Mouse (Mus musculus) forebrain, embryonic 13.5 days (tissue): ENCODE measurements around the gene Pfdn5. TPM values are rescaled to one million over a fixed set of nuclear protein-coding genes. Genes with fewer than 3 reads are reported as not detected.

Experiments
- ATAC-seq: fragments of 200-750 bp; cut with Nextera tagmentation; 2 replicates; pipeline ENCODE4 v1.8.0; 2017
- H3K27ac ChIP-seq: fragments of 300-500 bp; sonication (generic); 2 replicates; pipeline ENCODE4 v1.5.1; 2015; ENCODE audit warnings: inconsistent platforms, mild to moderate bottlenecking, moderate library complexity
- H3K27me3 ChIP-seq: fragments of 300-500 bp; sonication (generic); 2 replicates; pipeline ENCODE4 v1.6.1; 2015; ENCODE audit warnings: mild to moderate bottlenecking, inconsistent platforms
- H3K36me3 ChIP-seq: fragments of 300-500 bp; sonication (generic); 2 replicates; pipeline ENCODE4 v1.6.1; 2015; ENCODE audit warnings: mild to moderate bottlenecking, inconsistent platforms; ENCODE audit not compliant: poor library complexity, severe bottlenecking
- H3K4me1 ChIP-seq: fragments of 300-500 bp; sonication (generic); 2 replicates; pipeline ENCODE4 v1.6.1; 2015; ENCODE audit warnings: inconsistent platforms
- H3K4me2 ChIP-seq: fragments of 300-500 bp; sonication (generic); 2 replicates; pipeline ENCODE4 v1.6.1; 2015; ENCODE audit warnings: inconsistent platforms, mild to moderate bottlenecking, moderate library complexity
- H3K4me3 ChIP-seq: fragments of 300-500 bp; sonication (generic); 2 replicates; pipeline ENCODE4 v1.5.1; 2015; ENCODE audit warnings: mild to moderate bottlenecking, inconsistent platforms
- H3K9ac ChIP-seq: fragments of 300-500 bp; sonication (generic); 2 replicates; pipeline ENCODE4 v1.6.1; 2015; ENCODE audit warnings: mild to moderate bottlenecking, inconsistent platforms
- H3K9me3 ChIP-seq: fragments of 300-500 bp; sonication (generic); replicated peaks from 2 replicates; pipeline ENCODE4 v1.6.1; 2016; ENCODE audit warnings: inconsistent platforms
- WGBS: fragments of 180-500 bp; shearing (Covaris S2); methylation state at CpG from one replicate; pipeline ENCODE4 v1.1.7; 2015; 5-methylcytosine and 5-hydroxymethylcytosine counted together
- polyA plus RNA-seq: library from polyadenylated mRNA; unstranded; fragments of >200 nt; fragmentation: Nextera tagmentation; extraction: Ambion mirVana; gene quantifications from 2 replicates; pipeline ENCODE4 v1.2.1, GENCODE M21; 2015

The Pfdn5 gene
- polyA plus RNA-seq, 1 experiment from 2014 or later: 502 TPM

DNA sequence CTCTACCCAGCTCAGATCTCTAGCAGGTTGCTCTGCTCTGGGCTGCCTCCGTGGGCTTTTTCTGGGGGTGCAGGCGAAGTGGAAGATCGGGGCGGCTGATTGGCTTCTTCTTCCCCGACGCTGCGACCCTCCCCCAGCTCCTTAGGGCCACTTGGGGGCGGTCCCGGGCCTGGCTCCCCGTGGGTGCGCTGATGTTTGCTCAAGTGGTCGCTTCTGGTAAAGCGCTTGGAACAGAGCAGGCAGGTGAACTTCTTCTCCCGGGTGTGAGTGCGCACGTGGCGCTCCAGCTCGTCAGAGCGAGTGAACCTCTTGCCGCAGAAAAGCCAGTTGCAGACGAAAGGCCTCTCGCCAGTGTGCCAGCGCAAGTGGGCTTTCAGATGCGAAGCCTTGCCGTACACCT lies 32.2 kb downstream of the Pfdn5 start:
- Histone ChIP-seq H3K4me3 (peak overlapping the region; percentile 23), H3K27me3 (peaks cover 60% of the 10 kb centered on the region), H3K9me3 (no peaks in the 10 kb centered on the region), H3K27ac (no peak overlapping the region), H3K4me1 (peaks cover 20% of the 10 kb centered on the region), H3K36me3 (no peaks in the 10 kb centered on the region), H3K4me2 (peak overlapping the region; percentile 43), H3K9ac (peak overlapping the region; percentile 34)
- 3% methylated on average over 25 of the region's 25 CpGs for WGBS
- no peak for ATAC-seq

DNA sequence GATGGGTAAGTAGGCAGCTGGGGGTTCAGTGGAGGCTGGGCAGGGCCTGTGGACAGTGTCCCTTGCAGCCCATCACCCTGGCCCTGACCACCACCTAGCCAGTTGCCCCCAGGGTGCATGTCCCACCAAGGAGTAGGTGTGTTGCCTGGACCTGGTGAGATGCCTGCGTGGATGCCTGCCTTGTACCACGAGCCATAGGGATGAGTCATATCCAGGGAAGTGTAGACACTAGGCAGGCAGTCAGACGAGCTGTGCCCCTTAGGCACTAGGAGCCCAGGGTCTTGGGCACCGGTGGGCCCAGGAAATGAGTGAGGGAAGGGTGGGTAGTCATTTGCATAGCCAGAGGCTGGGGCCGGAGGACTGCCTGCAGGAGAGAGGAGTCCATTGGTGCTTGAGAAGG lies 32.9 kb downstream of the Pfdn5 start:
- no peak overlapping the region for H3K27ac ChIP-seq

DNA sequence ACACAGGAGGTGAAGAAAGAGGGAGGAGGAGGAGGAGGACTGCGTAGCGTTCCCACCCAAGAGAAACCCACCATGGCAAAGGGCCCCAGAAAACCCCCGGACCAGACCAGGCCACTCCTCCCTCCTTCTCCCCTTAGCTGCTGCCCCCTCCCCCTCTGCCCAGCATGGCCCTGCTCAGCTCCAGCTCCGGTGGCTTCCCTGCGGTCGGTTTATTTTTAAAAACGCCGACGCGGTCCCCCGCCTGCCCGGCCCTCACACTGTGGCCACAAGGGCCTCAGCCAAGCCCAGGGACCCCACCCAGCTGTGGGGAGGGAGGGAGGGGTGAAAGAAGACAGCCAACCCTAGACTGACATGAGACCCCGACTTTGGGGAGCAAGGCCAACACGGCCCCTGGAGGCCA lies 36.7 kb downstream of the Pfdn5 start:
- Histone ChIP-seq H3K4me3 (no peak overlapping the region), H3K9me3 (no peaks in the 10 kb centered on the region), H3K27ac (no peak overlapping the region), H3K9ac (no peak overlapping the region), H3K36me3 (no peaks in the 10 kb centered on the region), H3K27me3 (peaks cover 76% of the 10 kb centered on the region), H3K4me2 (peak overlapping the region; percentile 15; the same call in 1 of the 2 replicates), H3K4me1 (peaks cover 15% of the 10 kb centered on the region)
- no peak for ATAC-seq
- 9% methylated on average over 14 of the region's 14 CpGs for WGBS

More for the DNA sequence above, 32.9 kb downstream of the Pfdn5 start:
- Histone ChIP-seq H3K4me2 (no peak overlapping the region; the same call in 1 of the 2 replicates), H3K36me3 (no peaks in the 10 kb centered on the region), H3K4me3 (no peak overlapping the region), H3K9ac (no peak overlapping the region), H3K4me1 (peaks cover 20% of the 10 kb centered on the region), H3K27me3 (peaks cover 67% of the 10 kb centered on the region), H3K9me3 (no peaks in the 10 kb centered on the region)
- ATAC-seq: no peak
- 26% methylated on average over 5 of the region's 5 CpGs for WGBS

DNA sequence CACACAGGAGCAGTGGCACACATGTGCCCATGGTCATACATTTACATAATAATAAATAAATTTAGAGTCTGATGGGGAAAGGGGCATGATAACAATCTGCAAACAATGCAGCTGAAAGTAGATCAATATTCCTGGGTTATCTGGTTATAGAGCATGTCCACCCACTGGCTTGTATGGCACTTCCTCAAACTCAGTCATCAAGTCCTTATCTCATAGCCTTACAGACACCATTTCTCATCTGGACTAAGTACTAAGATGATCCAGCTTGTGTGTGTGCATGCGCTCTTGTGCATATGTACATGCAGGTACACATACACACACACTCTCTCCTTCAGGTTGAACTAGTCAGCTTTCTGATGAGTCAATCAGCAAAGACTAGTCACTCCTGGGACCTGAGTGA lies 38.8 kb downstream of the Pfdn5 start:
- WGBS: 97% methylated on average over 1 of the region's 1 CpGs

DNA sequence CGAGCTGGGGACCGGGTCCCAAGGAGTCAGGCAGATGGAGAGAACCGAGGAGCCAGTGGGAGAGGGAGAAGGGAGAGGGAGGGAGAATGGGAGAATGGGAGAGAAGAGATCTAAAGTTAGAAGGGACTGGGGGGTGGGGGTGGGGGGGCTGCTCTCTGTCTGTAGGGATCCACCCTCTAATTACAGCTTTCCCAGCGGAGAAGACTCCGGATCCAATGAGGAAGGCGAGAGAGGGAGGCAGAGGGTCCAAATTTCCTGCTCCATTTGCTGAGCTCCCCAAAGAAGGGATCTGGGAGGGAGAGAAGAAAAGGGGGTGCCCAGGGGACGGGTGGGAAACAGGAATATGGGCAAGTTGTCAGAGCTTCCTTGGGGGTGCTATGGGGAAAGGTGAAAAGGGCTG lies 40.3 kb downstream of the Pfdn5 start:
- peak overlapping the region; percentile 26; the same call in 1 of the 2 replicates for H3K4me3 ChIP-seq
- H3K36me3 ChIP-seq: no peaks in the 10 kb centered on the region
- peak overlapping the region; percentile 53 for H3K9ac ChIP-seq
- no peaks in the 10 kb centered on the region for H3K9me3 ChIP-seq
- ATAC-seq: no peak
- 4% methylated on average over 7 of the region's 7 CpGs for WGBS
- H3K4me1 ChIP-seq: peaks cover 6% of the 10 kb centered on the region
- H3K27me3 ChIP-seq: peaks cover 67% of the 10 kb centered on the region
- peak overlapping the region; percentile 54 for H3K4me2 ChIP-seq
- no peak overlapping the region for H3K27ac ChIP-seq

More for the DNA sequence above, 38.8 kb downstream of the Pfdn5 start:
- Histone ChIP-seq H3K27ac (no peak overlapping the region), H3K27me3 (peaks cover 60% of the 10 kb centered on the region), H3K9me3 (no peaks in the 10 kb centered on the region), H3K36me3 (no peaks in the 10 kb centered on the region), H3K4me2 (no peak overlapping the region), H3K4me3 (no peak overlapping the region), H3K4me1 (peaks cover 6% of the 10 kb centered on the region), H3K9ac (no peak overlapping the region)
- no peak for ATAC-seq

DNA sequence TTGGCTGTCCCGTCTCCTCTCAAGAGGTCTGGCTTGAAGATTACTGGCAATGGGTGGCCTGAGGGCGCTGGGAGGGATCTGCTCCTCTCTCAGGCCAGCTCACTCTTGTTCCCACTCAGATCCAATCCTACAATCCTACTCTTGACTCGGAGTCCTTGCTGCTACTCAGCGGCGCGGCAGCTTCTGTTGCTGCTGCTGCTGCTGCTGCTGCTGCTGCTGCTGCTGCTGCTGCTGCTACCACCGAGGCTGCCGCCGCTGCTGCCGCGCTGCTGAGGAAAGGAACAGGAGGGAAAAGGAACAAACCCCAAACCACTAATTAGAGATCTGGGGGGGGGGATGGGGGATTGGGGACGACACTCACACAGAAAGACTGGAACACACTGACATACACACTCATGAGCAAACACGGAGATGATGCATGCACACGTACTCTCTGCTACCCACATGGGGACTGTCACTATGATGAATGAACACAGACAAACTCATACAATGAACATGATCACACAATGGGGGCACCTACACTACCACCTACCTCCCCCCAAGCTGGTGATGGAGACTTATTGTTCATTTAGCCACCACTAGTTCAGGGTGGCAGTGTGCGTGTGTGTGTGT lies 40.9 kb downstream of the Pfdn5 start, which contains the start of gene Sp7:
Gene Sp7, minus strand, starts transcription at position 450 of the 612 bp plus-strand sequence.
- ATAC-seq: no peak
- WGBS: 8% methylated on average over 15 of the region's 15 CpGs
- Histone ChIP-seq H3K36me3 (no peaks in the 10 kb centered on the region), H3K9ac (peak within 1 kb of the TSS; percentile 53), H3K4me1 (peaks cover 6% of the 10 kb centered on the region), H3K4me3 (peak within 1 kb of the TSS; percentile 26), H3K27ac (no peak within 1 kb of the TSS), H3K9me3 (no peaks in the 10 kb centered on the region), H3K4me2 (peak within 1 kb of the TSS; percentile 54), H3K27me3 (peaks cover 73% of the 10 kb centered on the region)

DNA sequence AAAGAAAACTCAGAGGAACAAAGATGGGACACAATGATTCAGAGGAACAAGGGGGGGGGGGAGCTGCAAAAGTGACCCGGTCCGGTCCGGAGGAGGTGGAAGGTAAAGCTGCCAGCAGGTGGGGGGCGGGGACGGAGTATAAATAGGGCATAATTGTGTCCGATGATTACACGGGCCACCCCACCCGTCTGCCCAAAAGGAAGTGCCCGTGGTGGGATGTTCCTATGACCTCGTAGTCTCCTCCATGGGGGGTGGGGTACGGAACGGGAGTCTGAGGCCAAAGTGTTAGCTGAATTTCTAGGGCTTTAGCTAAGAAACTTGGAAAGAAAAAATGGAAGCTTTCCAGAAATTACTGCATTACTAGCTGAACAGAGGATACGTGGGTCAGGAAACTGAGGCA lies 44.1 kb downstream of the Pfdn5 start:
- no peak overlapping the region for H3K27ac ChIP-seq
- peaks cover 50% of the 10 kb centered on the region for H3K27me3 ChIP-seq
- H3K36me3 ChIP-seq: no peaks in the 10 kb centered on the region
- ATAC-seq: no peak
- H3K9ac ChIP-seq: no peak overlapping the region
- 15% methylated on average over 13 of the region's 13 CpGs for WGBS
- peaks cover 6% of the 10 kb centered on the region for H3K4me1 ChIP-seq
- H3K4me3 ChIP-seq: no peak overlapping the region
- H3K9me3 ChIP-seq: no peaks in the 10 kb centered on the region
- H3K4me2 ChIP-seq: no peak overlapping the region

DNA sequence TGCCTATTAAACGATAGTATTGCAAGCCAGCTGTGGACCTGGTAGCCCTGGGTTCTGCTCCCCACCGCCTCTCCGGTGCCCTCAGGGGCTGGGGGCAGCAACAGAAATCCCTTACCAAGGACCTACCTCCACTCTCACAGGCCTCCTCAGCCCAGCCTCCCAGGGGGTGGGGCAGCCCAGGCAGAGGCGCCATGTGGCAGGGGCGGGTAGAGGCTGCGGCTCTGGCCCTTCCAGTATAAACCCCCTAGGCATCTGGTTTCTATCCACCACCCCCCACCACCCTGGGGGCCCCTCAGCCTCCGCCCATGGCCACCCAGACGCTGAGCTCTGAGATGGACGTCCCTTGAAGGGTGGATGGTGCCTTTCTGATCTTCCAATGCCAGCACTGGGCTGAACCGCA lies 44.8 kb downstream of the Pfdn5 start:
- WGBS: 10% methylated on average over 10 of the region's 10 CpGs

DNA sequence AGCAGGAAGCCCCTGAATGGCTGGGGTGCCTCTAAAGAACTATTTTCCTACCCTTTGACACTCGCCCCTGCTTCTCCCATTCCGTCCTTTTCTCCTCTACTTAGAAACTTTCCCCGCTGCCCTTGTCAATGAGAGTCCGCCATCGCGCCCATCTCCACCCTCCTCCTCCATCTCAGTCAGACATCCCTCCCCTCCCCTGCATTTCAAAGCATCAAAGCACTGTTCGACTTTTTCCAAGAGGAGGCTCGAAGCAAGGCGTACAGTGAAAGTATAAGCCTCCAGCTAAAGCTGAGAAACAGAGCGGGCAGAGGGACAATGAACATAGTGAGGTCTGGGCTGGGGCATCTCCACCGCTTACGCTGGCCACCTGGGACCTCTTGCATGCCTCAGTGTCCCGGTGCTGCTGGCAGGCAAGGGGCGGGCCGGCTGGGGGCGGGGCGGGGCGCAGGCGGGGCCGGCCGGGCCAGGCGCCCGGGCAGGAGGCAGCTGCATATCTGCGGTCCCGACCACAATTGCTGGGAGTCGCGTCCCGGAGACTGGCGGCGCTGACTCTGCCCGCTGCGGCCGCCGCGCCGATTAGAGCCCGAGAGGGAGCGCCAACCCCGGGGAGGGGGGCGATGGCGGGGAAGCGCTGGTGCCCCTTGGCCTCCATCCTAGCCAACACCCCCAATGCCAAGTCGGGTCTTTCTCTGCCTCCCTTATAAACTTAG lies 50.7 kb downstream of the Pfdn5 start:
- 1% methylated on average over 37 of the region's 43 CpGs for WGBS
- ATAC-seq: peak; percentile 85
- H3K27ac ChIP-seq: no peak overlapping the region; the same call in 1 of the 2 replicates

More for the DNA sequence above, 44.8 kb downstream of the Pfdn5 start:
- Histone ChIP-seq H3K4me3 (no peak overlapping the region), H3K4me1 (peaks cover 6% of the 10 kb centered on the region), H3K27me3 (peaks cover 45% of the 10 kb centered on the region), H3K27ac (no peak overlapping the region), H3K4me2 (no peak overlapping the region), H3K9me3 (no peaks in the 10 kb centered on the region), H3K36me3 (no peaks in the 10 kb centered on the region), H3K9ac (peak overlapping the region; percentile 14; the same call in 1 of the 2 replicates)
- no peak for ATAC-seq

DNA sequence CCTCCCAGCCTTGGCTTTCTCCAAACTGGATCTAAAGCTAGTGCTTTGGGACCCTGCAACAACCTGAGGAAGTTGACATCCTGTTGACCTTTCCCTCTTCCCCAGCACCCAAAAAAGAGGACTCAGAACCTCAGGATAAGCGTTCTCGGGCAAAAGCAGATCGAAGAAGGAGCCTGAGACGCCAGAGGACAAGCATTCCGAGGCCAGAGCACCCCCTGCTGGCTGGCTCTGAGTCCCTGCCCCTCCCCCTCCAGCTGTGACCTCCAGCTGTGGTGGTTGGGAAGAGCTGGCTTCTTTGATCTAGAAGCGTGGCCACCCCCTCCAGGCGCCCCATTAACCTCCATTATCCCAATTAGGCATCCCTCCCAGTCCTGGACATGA lies 51.2 kb downstream of the Pfdn5 start:
- WGBS: 0% methylated on average over 7 of the region's 7 CpGs
- H3K4me1 ChIP-seq: peaks cover 18% of the 10 kb centered on the region
- H3K27me3 ChIP-seq: peaks cover 16% of the 10 kb centered on the region
- H3K4me2 ChIP-seq: peak overlapping the region; percentile 98
- no peaks in the 10 kb centered on the region for H3K36me3 ChIP-seq
- no peak overlapping the region for H3K27ac ChIP-seq
- no peaks in the 10 kb centered on the region for H3K9me3 ChIP-seq
- peak; percentile 38 for ATAC-seq
- peak overlapping the region; percentile 57 for H3K4me3 ChIP-seq
- H3K9ac ChIP-seq: peak overlapping the region; percentile 78

More for the DNA sequence above, 50.7 kb downstream of the Pfdn5 start:
- no peaks in the 10 kb centered on the region for H3K9me3 ChIP-seq
- H3K36me3 ChIP-seq: no peaks in the 10 kb centered on the region
- H3K4me2 ChIP-seq: peak overlapping the region; percentile 98
- H3K27me3 ChIP-seq: peaks cover 22% of the 10 kb centered on the region
- peak overlapping the region; percentile 78 for H3K9ac ChIP-seq
- H3K4me3 ChIP-seq: peak overlapping the region; percentile 57
- peaks cover 18% of the 10 kb centered on the region for H3K4me1 ChIP-seq

DNA sequence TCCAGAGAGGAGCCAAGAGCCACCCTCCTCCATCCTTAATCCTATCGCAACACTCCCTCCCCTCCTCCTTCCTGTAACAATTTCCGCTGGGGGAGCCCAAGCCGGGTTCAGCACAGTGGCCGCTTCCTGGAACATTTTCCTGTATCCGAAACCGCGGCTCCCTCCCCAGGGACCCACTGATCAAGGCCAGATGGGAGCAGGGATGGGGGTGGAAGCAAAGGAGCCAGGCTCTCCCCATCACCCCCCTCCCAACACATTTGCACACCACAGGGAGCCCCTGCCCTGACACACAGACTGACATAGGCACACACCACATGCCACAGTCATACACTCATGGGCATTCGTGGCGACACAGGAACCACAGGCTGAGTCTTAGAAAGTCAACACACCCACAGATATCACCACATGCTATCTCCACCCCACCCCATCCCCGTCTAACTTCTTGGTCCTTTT lies 51.9 kb downstream of the Pfdn5 start:
- Histone ChIP-seq H3K4me1 (peaks cover 18% of the 10 kb centered on the region), H3K4me3 (no peak overlapping the region), H3K4me2 (peak overlapping the region; percentile 3; the same call in 1 of the 2 replicates), H3K36me3 (no peaks in the 10 kb centered on the region), H3K9me3 (no peaks in the 10 kb centered on the region), H3K27ac (no peak overlapping the region), H3K27me3 (peaks cover 16% of the 10 kb centered on the region), H3K9ac (no peak overlapping the region)
- no peak for ATAC-seq
- 13% methylated on average over 10 of the region's 10 CpGs for WGBS
